Mouse (Mus musculus) left cerebral cortex, postnatal 4 days (tissue): ENCODE results near the gene Tubg1. TPM values are rescaled to one million over a fixed set of nuclear protein-coding genes. Genes with fewer than 3 reads are reported as not detected.

Source experiments
- DNase-seq: peaks from one replicate; pipeline ENCODE4 v3.0.0-alpha.2; 2022
- intact Hi-C: fragments of 180-260 bp; cut with DNase I; formaldehyde crosslinking; loops from one replicate; pipeline ENCODE4 v1.15.1; 2025
- microRNA-seq: library from miRNA; unstranded; fragments of <30 nt; microRNA quantifications from one replicate; pipeline ENCODE4 v1.2.0, GENCODE M21; 2022
- total RNA-seq, 2 experiments: library from RNA; stranded (reverse); gene quantifications; 2 replicates each; pipeline ENCODE4 v1.2.3; 2021

Tubg1 gene
- total RNA-seq, 2 experiments from 2014 or later, result 42.9 TPM

GRCm38 (mm10) chr11:101175636-101176116 is 55.9 kb downstream of the Tubg1 start:
- intact Hi-C loops, result loop anchor here (5.0 kb wide), 1 partner anchor 78 kb away; the partner anchor contains the start of gene Psmc3ip
- peak; percentile 76 for DNase-seq

Small RNA genes within 50 kb of the gene (microRNA-seq; reads per million reads assigned to microRNA genes)
- not detected for gene Gm27626

Other genes starting within 250 kb of the Tubg1 start
- 10 to 100 TPM; 32.4 to 36.7 TPM for gene Stat3, start 180.4 kb upstream of the Tubg1 start, total RNA-seq
- 10 to 100 TPM; 22.6 to 22.8 TPM for gene Cavin1, start 149.1 kb upstream of the Tubg1 start, total RNA-seq
- 100 to 1,000 TPM; 257 to 302 TPM for gene Atp6v0a1, start 110.5 kb upstream of the Tubg1 start, total RNA-seq
- gene Naglu, start 49.9 kb upstream of the Tubg1 start, total RNA-seq, result 1 to 10 TPM; 8.3 to 9.6 TPM
- gene Hsd17b1, start 41.5 kb upstream of the Tubg1 start, total RNA-seq, result under 1 TPM; 0.52 to 0.76 TPM
- 10 to 100 TPM; 28.3 to 32.0 TPM for gene Coasy, start 37.4 kb upstream of the Tubg1 start, total RNA-seq
- 10 to 100 TPM; 39.0 to 47.3 TPM for gene Mlx, start 32.7 kb upstream of the Tubg1 start, total RNA-seq
- gene Psmc3ip, start 24.5 kb upstream of the Tubg1 start, total RNA-seq, result 1 to 10 TPM; 7.7 to 9.1 TPM
- 10 to 100 TPM; 48.9 to 49.2 TPM for gene Retreg3, start within 50 bp of the Tubg1 start, total RNA-seq
- gene Tubg2, start 36.0 kb downstream of the Tubg1 start, total RNA-seq, result 10 to 100 TPM; 38.6 to 41.6 TPM
- gene Cntnap1, start 50.6 kb downstream of the Tubg1 start, total RNA-seq, result 1 to 10 TPM; 4.8 to 7.4 TPM
- gene Plekhh3, start 51.4 kb downstream of the Tubg1 start, total RNA-seq, result 1 to 10 TPM; 5.6 to 6.1 TPM
- not detected for gene Ccr10, start 55.5 kb downstream of the Tubg1 start, total RNA-seq
- gene Ezh1, start 106.5 kb downstream of the Tubg1 start, total RNA-seq, result 10 to 100 TPM; 34.3 to 36.6 TPM
- 10 to 100 TPM; 56.2 to 64.0 TPM for gene Ramp2, start 126.1 kb downstream of the Tubg1 start, total RNA-seq
- 10 to 100 TPM; 76.2 to 77.1 TPM for gene Vps25, start 133.8 kb downstream of the Tubg1 start, total RNA-seq
- gene Wnk4, start 140.6 kb downstream of the Tubg1 start, total RNA-seq, result 1 to 10 TPM; 5.4 to 6.2 TPM
- gene Cntd1, start 159.1 kb downstream of the Tubg1 start, total RNA-seq, result under 1 TPM; 0.30 to 0.68 TPM
- 10 to 100 TPM; 80.2 to 87.2 TPM for gene Coa3, start 159.2 kb downstream of the Tubg1 start, total RNA-seq
- gene Becn1, start 182.3 kb downstream of the Tubg1 start, total RNA-seq, result 100 to 1,000 TPM; 141 to 144 TPM
- gene Psme3, start 196.3 kb downstream of the Tubg1 start, total RNA-seq, result 100 to 1,000 TPM in 1 of 2 experiments, 10 to 100 TPM in 1; 95.9 to 109 TPM
- 1 to 10 TPM; 6.2 to 6.6 TPM for gene Aoc2, start 205.1 kb downstream of the Tubg1 start, total RNA-seq
- 1 to 10 TPM; 1.4 to 1.8 TPM for gene Aoc3, start 210.7 kb downstream of the Tubg1 start, total RNA-seq
- not detected for gene G6pc, start 247.6 kb downstream of the Tubg1 start, total RNA-seq